Comparison of ENCODE assay signal across 8 mouse cellular contexts in genomic region chr6:83914720-83915271, GRCm38 (mm10). TPM values are rescaled to one million over a fixed set of nuclear protein-coding genes. Genes with fewer than 3 reads are reported as not detected.
DNase-seq lines count a peak whose midpoint lies in the region; ATAC-seq and TF ChIP-seq lines count a peak whose summit lies in the region.

No protein-coding gene starts in this region.

- peak; percentile 77 for ATAC-seq in lung, embryonic 14.5 days (ENCODE audit: insufficient read depth)
- ATAC-seq in forebrain, postnatal 0 days = peak; percentile 72
- ATAC-seq in liver, embryonic 14.5 days (ENCODE audit: insufficient read depth) = no peak
- no peak; the same call in 1 of the 2 replicates for ATAC-seq in stomach, embryonic 16.5 days (ENCODE audit: insufficient read depth, low FRiP score)

- TF ChIP-seq CTCF in lung, embryonic 14.5 days (IDR thresholded peaks at IDR 0.05; ENCODE audit: low read depth) = no peak
- TF ChIP-seq CTCF in brain, embryonic 14.5 days (IDR thresholded peaks at IDR 0.05; ENCODE audit: borderline replicate concordance, extremely low read depth, insufficient read depth, insufficient read length) = no peak
- TF ChIP-seq CTCF in forebrain, postnatal 0 days (IDR thresholded peaks at IDR 0.05; ENCODE audit: low read depth) = no peak
- no peak for TF ChIP-seq CTCF in liver, embryonic 14.5 days (IDR thresholded peaks at IDR 0.05; ENCODE audit: low read depth)

- H3K4me1 ChIP-seq in lung, embryonic 14.5 days (ENCODE audit: insufficient read depth) = no peaks in the 10 kb centered on the region
- no peaks in the 10 kb centered on the region for H3K4me1 ChIP-seq in forebrain, postnatal 0 days (ENCODE audit: insufficient read depth)
- peaks cover 0 to 3% of the 10 kb centered on the region in 2 experiments; a peak in 1 of 4 replicates for H3K4me1 ChIP-seq in liver, embryonic 14.5 days (replicated peaks; ENCODE audit: control insufficient read depth in 2 of 2, insufficient read depth in 2 of 2, low read length in 1 of 2)
- no peaks in the 10 kb centered on the region for H3K4me1 ChIP-seq in stomach, embryonic 16.5 days (ENCODE audit: control insufficient read depth, insufficient read depth, low read length)

- H3K4me2 ChIP-seq in lung, embryonic 14.5 days = peak overlapping the region; percentile 77
- H3K4me2 ChIP-seq in forebrain, postnatal 0 days (ENCODE audit: low read depth) = peak overlapping the region; percentile 57
- H3K4me2 ChIP-seq in liver, embryonic 14.5 days (ENCODE audit: low read depth) = peak overlapping the region; percentile 72
- peak overlapping the region; percentile 68 for H3K4me2 ChIP-seq in stomach, embryonic 16.5 days (ENCODE audit: low read depth, low read length)

- no peaks in the 10 kb centered on the region for H3K27me3 ChIP-seq in lung, embryonic 14.5 days (ENCODE audit: insufficient read depth, low read length)
- H3K27me3 ChIP-seq in forebrain, postnatal 0 days (ENCODE audit: insufficient read depth, low read length) = no peaks in the 10 kb centered on the region
- H3K27me3 ChIP-seq in liver, embryonic 14.5 days (ENCODE audit: control insufficient read depth, insufficient read depth, low read length) = no peaks in the 10 kb centered on the region
- no peaks in the 10 kb centered on the region for H3K27me3 ChIP-seq in stomach, embryonic 16.5 days (ENCODE audit: control insufficient read depth, insufficient read depth, low read length)

- H3K27ac ChIP-seq in lung, embryonic 14.5 days (ENCODE audit: low read depth) = peak overlapping the region; percentile 93
- H3K27ac ChIP-seq in forebrain, postnatal 0 days (ENCODE audit: low read depth, low read length) = peak overlapping the region; percentile 99
- H3K27ac ChIP-seq in liver, embryonic 14.5 days = 0 out of 2 replicates have a peak overlapping the region, but pooled peaks have one; percentile 23
- H3K27ac ChIP-seq in stomach, embryonic 16.5 days (ENCODE audit: low read length) = peak overlapping the region; percentile 90

- H3K9ac ChIP-seq in lung, embryonic 14.5 days = peak overlapping the region; percentile 99
- peak overlapping the region; percentile 100 for H3K9ac ChIP-seq in forebrain, postnatal 0 days
- H3K9ac ChIP-seq in liver, embryonic 14.5 days (replicated peaks) = peak overlapping the region; percentile 91
- H3K9ac ChIP-seq in stomach, embryonic 16.5 days (ENCODE audit: low read length) = peak overlapping the region; percentile 91

- H3K36me3 ChIP-seq in lung, embryonic 14.5 days (ENCODE audit: insufficient read depth) = no peaks in the 10 kb centered on the region
- no peaks in the 10 kb centered on the region for H3K36me3 ChIP-seq in forebrain, postnatal 0 days (ENCODE audit: insufficient read depth)
- no peaks in the 10 kb centered on the region for H3K36me3 ChIP-seq in liver, embryonic 14.5 days (replicated peaks; ENCODE audit: control insufficient read depth, insufficient read depth, low read depth)
- H3K36me3 ChIP-seq in stomach, embryonic 16.5 days (ENCODE audit: control insufficient read depth, insufficient read depth, low read length) = no peaks in the 10 kb centered on the region

- no peaks in the 10 kb centered on the region for H3K9me3 ChIP-seq in lung, embryonic 14.5 days (ENCODE audit: low read depth, low read length)
- no peaks in the 10 kb centered on the region for H3K9me3 ChIP-seq in forebrain, postnatal 0 days (ENCODE audit: low read length)
- no peaks in the 10 kb centered on the region for H3K9me3 ChIP-seq in liver, embryonic 14.5 days (ENCODE audit: control insufficient read depth, low read length)
- no peaks in the 10 kb centered on the region for H3K9me3 ChIP-seq in stomach, embryonic 16.5 days (replicated peaks; ENCODE audit: control insufficient read depth, low read length)

- WGBS in lung, embryonic 14.5 days = under 1% methylated on average over 40 of the region's 40 CpGs
- WGBS in forebrain, postnatal 0 days = under 1% methylated on average over 39 of the region's 40 CpGs
- under 1% methylated on average over 40 of the region's 40 CpGs for WGBS in liver, embryonic 14.5 days (ENCODE audit: insufficient replicate concordance)
- under 1% methylated on average over 39 of the region's 40 CpGs for WGBS in stomach, embryonic 16.5 days

- DNase-seq in lung, embryonic 14.5 days = peak; percentile 57
- no peak for DNase-seq in lung, adult 18-20 months
- peak; percentile 80 for DNase-seq in brain, embryonic 14.5 days (ENCODE audit: low read depth)
- no peak for DNase-seq in forebrain, postnatal 0 days
- DNase-seq in liver, embryonic 14.5 days (ENCODE audit: low read depth in 3 of 3, low spot score in 3 of 3) = peak in 2 of 3 experiments; percentile 17 to 35
- DNase-seq in T-cell, adult 2 months (ENCODE audit: low spot score) = no peak
- DNase-seq in testis, postnatal 10 days (ENCODE audit: low spot score) = no peak

- H3K4me3 ChIP-seq in lung, embryonic 14.5 days (ENCODE audit: low read depth, low read length) = peak overlapping the region; percentile 100
- peak overlapping the region; percentile 98 for H3K4me3 ChIP-seq in forebrain, postnatal 0 days (ENCODE audit: low read depth, low read length)
- H3K4me3 ChIP-seq in liver, embryonic 14.5 days (ENCODE audit: insufficient read depth in 1 of 2, low read depth in 2 of 2, low read length in 2 of 2) = peak overlapping the region; percentile 80 to 89
- peak overlapping the region; percentile 65 for H3K4me3 ChIP-seq in stomach, embryonic 16.5 days (replicated peaks; ENCODE audit: low read length)

- peak; percentile 12; the same call in 1 of the 2 replicates for TF ChIP-seq POLR2A in brain, embryonic 14.5 days (IDR thresholded peaks at IDR 0.05; ENCODE audit: borderline replicate concordance, extremely low read depth, insufficient read depth, insufficient read length, poor library complexity, severe bottlenecking)

- TF ChIP-seq EP300 in liver, embryonic 14.5 days (IDR thresholded peaks at IDR 0.05; ENCODE audit: low read depth) = no peak

RNA-seq across cellular contexts. Expression of gene Zfp638, which starts 47.9 kb away (rescaled TPM):
- polyA plus RNA-seq in lung, embryonic 14.5 days (2014; fragmentation: Nextera tagmentation; extraction: Ambion mirVana) = 71.6 and 77.8 TPM in 2 replicates
- 62.6 and 75.9 TPM in 2 replicates for polyA plus RNA-seq in brain, embryonic 14.5 days (2012; rRNA removed)
- total RNA-seq in forebrain, postnatal 0 days (2014; rRNA removed) = 123 and 143 TPM in 2 replicates
- polyA plus RNA-seq in forebrain, postnatal 0 days (2015; fragmentation: Nextera tagmentation; extraction: Ambion mirVana) = 45.9 and 56.4 TPM in 2 replicates
- polyA plus RNA-seq in liver, embryonic 14.5 days (2012; rRNA removed) = 7.4 and 14.0 TPM in 2 replicates
- 18.6 and 19.3 TPM in 2 replicates for polyA plus RNA-seq in liver, embryonic 14.5 days (2014; fragmentation: Nextera tagmentation; extraction: Ambion mirVana)
- 44.4 and 51.6 TPM in 2 replicates for polyA plus RNA-seq in stomach, embryonic 16.5 days (2015; fragmentation: Nextera tagmentation; extraction: Ambion mirVana)

Comparison
In these comparisons a context has a peak if more than half of its experiments do, and no peak if none do; other contexts are left out.
1. DNase-seq: peak in lung, embryonic 14.5 days (single experiment), brain, embryonic 14.5 days (single experiment) and liver, embryonic 14.5 days (2 of 3); none in lung, adult 18-20 months (0 of 2), forebrain, postnatal 0 days (single experiment), T-cell, adult 2 months (single experiment) and testis, postnatal 10 days (single experiment).
2. ATAC-seq: peak in lung, embryonic 14.5 days (single experiment) and forebrain, postnatal 0 days (single experiment); none in liver, embryonic 14.5 days (single experiment) and stomach, embryonic 16.5 days (single experiment).
3. H3K27ac ChIP-seq: peak in every context shown above with its lines; median percentile 99 in forebrain, postnatal 0 days; 93 in lung, embryonic 14.5 days; 90 in stomach, embryonic 16.5 days; 23 in liver, embryonic 14.5 days.
4. Peak in every context shown above with its lines, with median percentiles within 50 percentile points of each other: H3K4me2 ChIP-seq, H3K4me3 ChIP-seq and H3K9ac ChIP-seq.